Mouse (Mus musculus) liver, embryonic 14.5 days (tissue): ENCODE data around the gene Slc38a11.

Experiments used
- CTCF ChIP-seq: IDR thresholded peaks from 2 replicates; pipeline ENCODE4 v1.5.1; 2016; ENCODE audit warnings: antibody characterized with exemption, low read depth, control low read depth
- EP300 ChIP-seq: IDR thresholded peaks from 2 replicates; pipeline ENCODE4 v1.6.1; 2016; ENCODE audit warnings: antibody characterized with exemption, low read depth

DNA sequence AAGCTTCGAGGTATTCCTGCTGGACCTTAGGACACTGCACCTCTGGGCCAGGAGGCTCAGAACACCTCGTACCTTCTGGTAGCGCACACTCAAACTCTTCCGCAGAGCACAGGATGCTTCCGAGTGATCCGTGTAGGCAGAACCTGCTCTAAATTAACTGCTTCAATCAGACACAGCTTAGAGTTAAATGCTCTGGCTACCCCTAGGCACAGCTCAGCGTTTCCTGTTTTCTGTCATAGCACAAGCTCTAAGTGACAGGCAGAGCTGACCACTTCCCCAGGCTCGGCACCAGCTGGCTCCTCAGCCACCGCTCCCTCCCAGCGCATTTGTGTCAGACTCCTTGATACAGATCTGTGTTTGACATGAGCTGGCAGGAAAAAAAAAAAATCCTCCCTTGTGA lies 21.8 kb downstream of the Slc38a11 start:
- TF ChIP-seq CTCF (no peak), EP300 (no peak)
